Mouse (Mus musculus): Measurements from ENCODE around the gene Apba1. TPM values are rescaled to one million over a fixed set of nuclear protein-coding genes. Genes with fewer than 3 reads are reported as not detected.

The Apba1 gene
- polyA plus RNA-seq, 1 experiment = 1.7 TPM

DNA sequence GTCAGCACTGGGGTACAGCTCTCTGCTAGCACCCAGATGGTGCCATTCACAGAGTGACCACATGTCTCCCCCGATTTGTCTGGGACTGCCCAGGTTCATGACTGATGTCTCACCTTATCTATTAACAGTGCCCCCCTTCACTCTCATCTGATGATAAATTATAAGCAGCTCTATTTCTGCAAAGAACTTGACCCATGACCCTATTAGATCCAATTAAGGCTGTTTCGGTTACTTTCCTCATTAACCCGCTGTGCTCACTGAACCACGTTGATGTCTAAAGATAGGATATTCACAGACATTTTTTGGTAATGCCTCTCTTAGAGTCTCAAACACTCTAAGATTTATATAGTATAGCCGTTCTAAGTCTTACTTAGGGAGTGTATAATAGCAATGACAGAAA is 52.3 kb downstream of the Apba1 start:
- no peak overlapping the region for H3K27ac ChIP-seq (ENCODE audit: control insufficient read depth, insufficient read depth, low read depth, low read length, poor library complexity)
- TF ChIP-seq CTCF (IDR thresholded peaks at IDR 0.05; ENCODE audit: control insufficient read depth, insufficient read depth, low read length) (no peak), POLR2A (IDR thresholded peaks at IDR 0.05; ENCODE audit: borderline replicate concordance, control insufficient read depth, low read depth, low read length) (no peak)
- H3K4me3 ChIP-seq (replicated peaks; ENCODE audit: control insufficient read depth, low read depth, low read length) = no peak overlapping the region
- no peaks in the 10 kb centered on the region for H3K4me1 ChIP-seq (ENCODE audit: control insufficient read depth, insufficient read depth, low read length)
- WGBS = 82% methylated on average over 5 of the region's 5 CpGs

GRCm38 (mm10) chr19:23816762-23817161 is 58.1 kb downstream of the Apba1 start:
- WGBS = 85% methylated on average over 13 of the region's 13 CpGs
- H3K27ac ChIP-seq (ENCODE audit: control insufficient read depth, insufficient read depth, low read depth, low read length, poor library complexity) = no peak overlapping the region
- H3K4me1 ChIP-seq (ENCODE audit: control insufficient read depth, insufficient read depth, low read length) = no peaks in the 10 kb centered on the region
- H3K4me3 ChIP-seq (replicated peaks; ENCODE audit: control insufficient read depth, low read depth, low read length) = no peak overlapping the region
- no peak for TF ChIP-seq POLR2A (IDR thresholded peaks at IDR 0.05; ENCODE audit: borderline replicate concordance, control insufficient read depth, low read depth, low read length)
- no peak for TF ChIP-seq CTCF (IDR thresholded peaks at IDR 0.05; ENCODE audit: control insufficient read depth, insufficient read depth, low read length)

DNA sequence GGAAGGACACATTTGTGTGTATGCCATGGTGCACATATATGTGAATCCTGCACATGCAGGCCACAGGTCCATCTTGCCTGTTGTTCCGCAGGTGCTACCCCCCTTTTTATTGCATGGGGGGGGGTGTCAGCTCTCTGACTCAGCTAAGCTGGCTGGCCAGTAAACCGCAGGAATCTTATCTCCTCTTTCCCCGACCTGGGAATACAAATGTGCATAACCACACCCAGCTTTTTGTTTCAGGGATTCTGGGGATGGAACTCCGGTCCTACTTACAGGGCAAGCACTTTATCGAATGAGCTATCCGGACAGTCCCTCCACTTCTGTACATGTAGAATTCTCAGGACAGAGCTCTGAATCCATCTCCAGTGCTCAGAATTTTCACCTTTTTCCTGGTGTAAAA is 58.5 kb downstream of the Apba1 start:
- WGBS = 71% methylated on average over 6 of the region's 6 CpGs

GRCm38 (mm10) chr19:23819882-23820281 is 61.2 kb downstream of the Apba1 start:
- WGBS = 77% methylated on average over 8 of the region's 8 CpGs
- TF ChIP-seq POLR2A (IDR thresholded peaks at IDR 0.05; ENCODE audit: borderline replicate concordance, control insufficient read depth, low read depth, low read length) (no peak), CTCF (IDR thresholded peaks at IDR 0.05; ENCODE audit: control insufficient read depth, insufficient read depth, low read length) (no peak)
- no peak overlapping the region for H3K4me3 ChIP-seq (replicated peaks; ENCODE audit: control insufficient read depth, low read depth, low read length)
- no peak overlapping the region for H3K27ac ChIP-seq (ENCODE audit: control insufficient read depth, insufficient read depth, low read depth, low read length, poor library complexity)
- H3K4me1 ChIP-seq (ENCODE audit: control insufficient read depth, insufficient read depth, low read length) = no peaks in the 10 kb centered on the region

More for the DNA sequence above, 58.5 kb downstream of the Apba1 start:
- Histone ChIP-seq H3K27ac (ENCODE audit: control insufficient read depth, insufficient read depth, low read depth, low read length, poor library complexity) (no peak overlapping the region), H3K4me3 (replicated peaks; ENCODE audit: control insufficient read depth, low read depth, low read length) (no peak overlapping the region), H3K4me1 (ENCODE audit: control insufficient read depth, insufficient read depth, low read length) (no peaks in the 10 kb centered on the region)
- TF ChIP-seq CTCF (IDR thresholded peaks at IDR 0.05; ENCODE audit: control insufficient read depth, insufficient read depth, low read length) (no peak), POLR2A (IDR thresholded peaks at IDR 0.05; ENCODE audit: borderline replicate concordance, control insufficient read depth, low read depth, low read length) (no peak)

DNA sequence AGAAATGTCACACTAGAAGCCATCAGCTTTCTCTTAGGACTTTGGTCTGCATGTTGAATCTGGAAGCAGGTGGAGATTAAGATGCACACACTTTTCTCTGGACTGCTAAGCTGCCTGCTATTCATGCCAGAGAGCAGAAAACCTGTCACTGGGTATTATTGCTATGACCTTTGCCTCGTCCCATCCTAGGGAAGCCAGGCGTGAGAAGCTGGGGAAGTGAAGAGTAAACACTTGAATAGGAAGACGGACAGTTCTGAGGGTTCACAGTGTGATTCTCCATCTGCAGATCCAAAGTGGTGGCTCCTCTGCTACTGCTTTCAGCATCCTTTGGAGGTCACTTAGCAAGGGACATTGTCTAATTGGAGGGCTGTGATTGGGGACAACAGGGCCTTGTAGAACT is 63.8 kb downstream of the Apba1 start:
- H3K27ac ChIP-seq (ENCODE audit: control insufficient read depth, insufficient read depth, low read depth, low read length, poor library complexity) = no peak overlapping the region
- H3K4me3 ChIP-seq (replicated peaks; ENCODE audit: control insufficient read depth, low read depth, low read length) = no peak overlapping the region
- WGBS = 79% methylated on average over 3 of the region's 3 CpGs
- TF ChIP-seq POLR2A (IDR thresholded peaks at IDR 0.05; ENCODE audit: borderline replicate concordance, control insufficient read depth, low read depth, low read length) = no peak
- TF ChIP-seq CTCF (IDR thresholded peaks at IDR 0.05; ENCODE audit: control insufficient read depth, insufficient read depth, low read length) = no peak
- H3K4me1 ChIP-seq (ENCODE audit: control insufficient read depth, insufficient read depth, low read length) = no peaks in the 10 kb centered on the region

DNA sequence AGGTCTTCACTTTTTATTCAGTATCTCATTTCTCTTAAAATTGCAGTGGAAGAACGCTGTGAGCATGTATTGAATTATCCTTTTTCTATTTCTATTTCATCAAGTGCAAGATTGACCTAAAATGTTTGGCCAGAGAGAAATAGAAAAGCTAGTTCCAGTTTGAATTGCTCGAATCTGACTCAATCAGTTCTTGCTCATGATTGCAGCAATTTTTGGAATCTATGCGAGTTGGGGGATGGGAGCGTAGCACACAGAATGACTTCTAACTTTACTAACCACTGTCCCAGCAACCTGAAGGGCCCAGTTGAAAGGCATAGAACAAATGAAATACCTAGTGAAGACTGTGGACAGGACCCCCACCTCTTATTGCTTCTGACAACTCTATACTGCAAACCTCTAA is 64.8 kb downstream of the Apba1 start:
- H3K4me3 ChIP-seq (replicated peaks; ENCODE audit: control insufficient read depth, low read depth, low read length) = no peak overlapping the region
- 77% methylated on average over 4 of the region's 4 CpGs for WGBS
- H3K4me1 ChIP-seq (ENCODE audit: control insufficient read depth, insufficient read depth, low read length) = no peaks in the 10 kb centered on the region
- TF ChIP-seq POLR2A (IDR thresholded peaks at IDR 0.05; ENCODE audit: borderline replicate concordance, control insufficient read depth, low read depth, low read length) = no peak
- TF ChIP-seq CTCF (IDR thresholded peaks at IDR 0.05; ENCODE audit: control insufficient read depth, insufficient read depth, low read length) = no peak
- no peak overlapping the region for H3K27ac ChIP-seq (ENCODE audit: control insufficient read depth, insufficient read depth, low read depth, low read length, poor library complexity)

GRCm38 (mm10) chr19:23826251-23826650 is 67.6 kb downstream of the Apba1 start:
- no peaks in the 10 kb centered on the region for H3K4me1 ChIP-seq (ENCODE audit: control insufficient read depth, insufficient read depth, low read length)
- 78% methylated on average over 8 of the region's 8 CpGs for WGBS
- H3K27ac ChIP-seq (ENCODE audit: control insufficient read depth, insufficient read depth, low read depth, low read length, poor library complexity) = no peak overlapping the region
- no peak for TF ChIP-seq POLR2A (IDR thresholded peaks at IDR 0.05; ENCODE audit: borderline replicate concordance, control insufficient read depth, low read depth, low read length)
- TF ChIP-seq CTCF (IDR thresholded peaks at IDR 0.05; ENCODE audit: control insufficient read depth, insufficient read depth, low read length) = no peak
- H3K4me3 ChIP-seq (replicated peaks; ENCODE audit: control insufficient read depth, low read depth, low read length) = no peak overlapping the region

- TF ChIP-seq CTCF (IDR thresholded peaks at IDR 0.05; ENCODE audit: control insufficient read depth, insufficient read depth, low read length) = no peak
- no peak for TF ChIP-seq POLR2A (IDR thresholded peaks at IDR 0.05; ENCODE audit: borderline replicate concordance, control insufficient read depth, low read depth, low read length)
- Histone ChIP-seq H3K4me3 (replicated peaks; ENCODE audit: control insufficient read depth, low read depth, low read length) (no peak overlapping the region), H3K4me1 (ENCODE audit: control insufficient read depth, insufficient read depth, low read length) (no peaks in the 10 kb centered on the region), H3K27ac (ENCODE audit: control insufficient read depth, insufficient read depth, low read depth, low read length, poor library complexity) (no peak overlapping the region)
- 83% methylated on average over 7 of the region's 7 CpGs for WGBS
Measured at GRCm38 (mm10) chr19:23830761-23831160, 72.1 kb downstream of the Apba1 start.

Measured in bone marrow, adult 2 months (tissue).